Mouse (Mus musculus) retina, postnatal 7 days (tissue): ENCODE measurements at regions not wholly inside any gene's neighbourhood (a gene's known extent, or its start where the extent isn't known, plus 50 kb on each side); places are given as distances from the start of the nearest gene placed in this dataset.

Experiments
- DNase-seq: peaks from one replicate; pipeline ENCODE4 v3.0.0-alpha.2; 2012; ENCODE audit warnings: low read depth, low spot score

- DNase-seq: no peak
Observed at GRCm38 (mm10) chr12:74523988-74524387, 207.8 kb upstream of the Gm11042 start.

GRCm38 (mm10) chr12:74518032-74518431 lies 201.8 kb upstream of the Gm11042 start:
- no peak for DNase-seq

GRCm38 (mm10) chr12:74516527-74516926 lies 200.3 kb upstream of the Gm11042 start:
- DNase-seq: peak; percentile 11

GRCm38 (mm10) chr12:74502791-74503190 lies 186.6 kb upstream of the Gm11042 start:
- no peak for DNase-seq

- no peak for DNase-seq
Observed at GRCm38 (mm10) chr12:74477619-74478018, 161.4 kb upstream of the Gm11042 start.

- no peak for DNase-seq
Observed at GRCm38 (mm10) chr12:74474741-74475140, 158.5 kb upstream of the Gm11042 start.

- no peak for DNase-seq
Observed at GRCm38 (mm10) chr12:74458521-74458920, 142.3 kb upstream of the Gm11042 start.

GRCm38 (mm10) chr12:74452375-74453090 lies 136.3 kb upstream of the Gm11042 start:
- no peak for DNase-seq

- no peak for DNase-seq
Observed at GRCm38 (mm10) chr12:74448248-74448647, 132.1 kb upstream of the Gm11042 start.

GRCm38 (mm10) chr12:74434874-74435273 lies 118.7 kb upstream of the Gm11042 start:
- no peak for DNase-seq

GRCm38 (mm10) chr12:74414738-74415137 lies 98.5 kb upstream of the Gm11042 start:
- DNase-seq: no peak

GRCm38 (mm10) chr12:74410511-74410910 lies 94.3 kb upstream of the Gm11042 start:
- DNase-seq: no peak

- DNase-seq: no peak
Observed at GRCm38 (mm10) chr12:74407591-74408095, 91.4 kb upstream of the Gm11042 start.

- no peak for DNase-seq
Observed at GRCm38 (mm10) chr12:74389811-74390210, 73.6 kb upstream of the Gm11042 start.
